Mouse (Mus musculus) Muller cell, postnatal 12 days (primary cell): ENCODE measurements around the gene Aff3.
A peak's percentile ranks its signal among the peaks of the same experiment; 100 is the strongest.

Experiments used
- DNase-seq: peaks from one replicate; pipeline ENCODE4 v3.0.0-alpha.2; 2015; ENCODE audit errors: inconsistent ontology term

The Aff3 gene

DNA sequence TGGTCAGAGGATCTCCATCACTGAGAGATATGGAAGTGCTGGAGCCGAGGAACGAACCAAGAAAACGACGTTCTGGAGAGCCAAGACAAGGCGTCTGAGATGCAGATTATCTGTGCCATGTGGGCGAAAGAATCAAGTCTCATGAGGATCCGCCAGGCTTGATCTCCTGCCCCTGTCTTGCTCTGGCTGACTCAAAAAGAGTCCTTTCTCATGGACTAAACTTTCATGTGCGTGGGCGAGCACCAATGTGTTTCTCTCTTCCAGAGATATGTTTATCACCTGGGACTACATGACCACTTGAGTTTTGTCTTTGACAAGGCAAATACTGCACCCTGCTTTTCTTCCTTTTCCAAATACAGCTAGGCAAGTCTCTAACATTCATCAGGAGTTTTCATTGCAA lies 6.4 kb downstream of the Aff3 start:
- no peak for DNase-seq

DNA sequence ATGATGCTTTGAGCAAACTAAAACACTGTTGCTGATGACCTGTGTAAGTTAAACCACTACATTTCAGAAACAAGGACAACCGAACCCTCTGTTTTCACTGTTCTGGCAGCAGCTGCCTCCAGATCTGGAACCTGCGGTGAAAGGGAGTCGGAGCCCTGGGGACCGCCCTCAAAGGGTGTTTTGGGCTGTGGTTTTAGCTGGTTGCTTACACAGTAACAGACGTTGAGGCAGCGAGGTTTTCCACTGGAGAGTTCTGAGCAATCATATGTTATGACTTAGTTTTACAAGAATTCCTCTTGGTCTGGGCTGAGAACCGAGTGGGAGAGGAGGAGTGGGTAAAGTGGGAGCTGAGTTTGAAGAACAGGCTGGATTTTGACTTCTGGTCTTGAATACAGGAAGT lies 7.1 kb downstream of the Aff3 start:
- no peak for DNase-seq

DNA sequence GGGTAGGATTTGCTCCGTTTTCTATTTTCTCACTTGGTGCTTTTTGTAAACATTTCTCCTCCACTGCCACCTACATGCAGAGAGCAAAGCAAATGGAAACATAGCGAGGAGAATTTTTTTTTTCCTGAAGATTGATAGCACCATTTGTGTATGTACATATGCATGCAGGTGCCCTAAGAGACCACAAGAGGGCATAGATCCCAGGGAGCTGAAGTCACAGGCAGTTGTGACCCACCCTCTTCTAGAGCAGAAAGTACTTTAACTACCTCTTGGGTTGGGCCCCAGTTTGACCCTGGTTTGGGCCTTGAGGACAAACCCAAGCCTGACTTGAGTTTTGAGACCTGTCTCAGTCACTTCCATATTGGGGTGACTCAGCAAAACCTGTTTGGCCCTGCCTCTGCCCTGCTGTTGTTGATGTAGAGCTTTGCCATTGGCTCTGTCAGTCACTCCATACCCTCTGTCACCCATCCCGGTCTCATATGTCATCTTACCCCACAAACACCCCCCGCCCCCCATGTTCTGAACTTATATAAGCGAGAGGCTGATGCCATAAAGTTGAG lies 9.7 kb downstream of the Aff3 start:
- DNase-seq, result no peak

- no peak for DNase-seq
Measured at GRCm38 (mm10) chr1:38650031-38650430, 14.7 kb downstream of the Aff3 start.

DNA sequence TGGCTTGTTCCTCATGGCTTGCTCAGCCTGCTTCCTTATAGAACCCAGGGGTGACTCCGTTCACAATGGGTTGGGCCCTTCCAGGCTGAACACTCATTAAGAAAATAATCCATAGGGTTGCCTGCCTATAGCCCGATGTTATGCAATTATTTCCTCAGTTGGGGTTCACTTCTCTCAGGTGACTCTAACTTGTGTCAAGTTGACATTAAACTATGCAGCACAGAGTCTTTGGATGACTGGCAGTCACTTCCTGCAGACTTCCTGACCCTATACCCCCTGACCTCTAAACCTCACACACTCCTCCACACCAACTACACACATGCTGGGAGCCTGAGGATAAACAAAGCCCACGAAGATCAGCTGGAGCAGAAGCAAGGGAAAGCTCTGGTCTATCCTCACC lies 15.6 kb downstream of the Aff3 start:
- no peak for DNase-seq

- DNase-seq, result peak; percentile 2
Measured at GRCm38 (mm10) chr1:38642288-38642687, 22.5 kb downstream of the Aff3 start.

- no peak for DNase-seq
Measured at GRCm38 (mm10) chr1:38639669-38640068, 25.1 kb downstream of the Aff3 start.

DNA sequence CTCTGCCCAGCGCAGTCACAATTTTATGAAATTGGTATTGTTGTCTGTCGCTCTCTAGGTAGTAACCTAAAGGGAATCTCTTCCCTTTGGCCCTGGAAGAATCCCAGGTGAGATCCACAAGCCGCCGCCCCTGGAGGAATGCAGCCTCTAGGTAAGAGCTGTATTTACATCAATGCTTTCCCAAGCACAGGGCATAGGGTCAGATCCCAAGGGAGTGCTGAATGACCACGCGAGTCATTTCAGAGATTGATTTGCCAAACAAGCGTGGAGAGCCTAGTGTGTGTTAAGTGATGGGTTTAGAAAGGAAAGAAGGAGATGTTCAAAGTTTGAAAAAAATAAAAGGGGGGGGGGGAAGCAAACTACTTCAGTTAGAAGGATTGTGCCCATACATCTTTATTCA lies 29.2 kb downstream of the Aff3 start:
- DNase-seq, result no peak

GRCm38 (mm10) chr1:38634081-38634480 lies 30.7 kb downstream of the Aff3 start:
- no peak for DNase-seq

- DNase-seq, result no peak
Measured at GRCm38 (mm10) chr1:38632461-38633180, 32.1 kb downstream of the Aff3 start.

DNA sequence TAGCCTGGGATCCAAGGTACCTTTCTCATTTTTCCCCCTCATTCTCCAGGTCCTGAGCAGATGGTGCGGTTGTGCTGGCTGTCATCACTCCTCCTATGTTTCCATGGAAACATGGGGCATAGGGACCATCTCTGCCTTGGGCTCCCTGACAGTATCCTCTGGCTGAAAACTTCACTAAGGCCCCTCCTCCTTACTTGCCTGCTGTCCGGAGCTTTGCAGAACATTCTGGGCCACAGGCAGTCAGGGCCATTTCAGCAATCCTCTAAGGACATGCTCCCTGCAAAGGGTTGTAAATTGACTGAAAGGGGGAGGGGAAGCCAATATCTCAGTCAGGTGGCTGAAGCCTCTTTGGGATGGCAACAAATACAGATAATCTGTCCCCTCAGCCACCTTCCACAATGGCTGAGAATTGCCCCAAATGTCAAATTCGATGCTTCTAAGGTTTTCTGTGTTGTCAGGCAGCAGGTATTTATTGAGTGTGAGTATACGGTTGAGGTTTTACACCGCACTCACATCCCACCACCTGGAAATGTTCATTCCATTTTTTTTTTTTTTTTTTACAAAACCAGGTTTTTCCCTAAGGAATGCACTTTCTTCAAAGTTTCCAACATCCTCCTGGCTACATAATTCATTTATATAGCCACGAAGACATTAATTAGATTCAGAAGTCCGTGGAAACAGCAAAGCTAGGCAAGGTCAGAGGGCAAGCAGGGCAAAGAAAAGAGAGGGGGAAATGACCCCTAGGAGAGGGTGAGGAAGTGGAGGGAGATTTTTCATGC lies 33.1 kb downstream of the Aff3 start:
- no peak for DNase-seq

- DNase-seq, result no peak
Measured at GRCm38 (mm10) chr1:38628901-38629585, 35.7 kb downstream of the Aff3 start.

- no peak for DNase-seq
Measured at GRCm38 (mm10) chr1:38628426-38628825, 36.3 kb downstream of the Aff3 start.

- no peak for DNase-seq
Measured at GRCm38 (mm10) chr1:38627683-38628361, 36.9 kb downstream of the Aff3 start.

- peak; percentile 83 for DNase-seq
Measured at GRCm38 (mm10) chr1:38626739-38627661, 37.8 kb downstream of the Aff3 start.

DNA sequence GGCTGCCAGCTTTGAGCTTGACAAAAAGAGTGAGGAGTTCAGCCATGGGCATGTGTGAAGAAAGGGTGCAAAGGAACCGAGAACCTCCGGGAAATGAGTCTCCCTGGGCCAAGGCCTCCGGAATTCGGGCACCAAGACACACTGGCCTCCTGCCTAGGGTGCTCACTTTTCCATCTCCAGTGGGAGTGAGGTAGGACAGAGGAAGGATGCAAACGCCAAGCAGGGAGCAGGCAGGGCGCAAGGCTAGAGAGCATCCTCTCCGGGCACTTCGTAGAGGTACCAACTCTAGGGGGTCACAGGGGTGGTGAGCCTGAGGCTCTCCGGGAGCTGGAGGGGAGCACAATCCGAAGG lies 38.4 kb downstream of the Aff3 start:
- DNase-seq, result no peak

DNA sequence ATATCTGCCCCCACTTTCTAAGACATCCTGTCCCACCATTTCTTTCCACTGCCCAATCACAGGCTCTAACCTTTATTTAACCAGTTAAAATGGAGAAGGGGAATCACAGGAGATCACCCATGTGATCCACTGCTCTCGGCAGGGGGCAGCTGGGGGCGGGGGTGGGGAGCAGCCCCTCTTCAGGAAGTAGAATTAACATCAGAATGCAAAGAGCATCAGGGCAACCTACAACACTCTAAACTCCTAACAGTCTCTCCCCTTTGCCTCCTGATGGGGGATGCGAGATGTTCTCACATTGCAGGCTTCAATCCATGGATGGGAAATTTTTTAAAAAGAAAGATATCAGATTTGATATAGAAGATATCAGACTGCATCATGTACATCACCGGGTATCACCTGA lies 42.9 kb downstream of the Aff3 start:
- no peak for DNase-seq

DNA sequence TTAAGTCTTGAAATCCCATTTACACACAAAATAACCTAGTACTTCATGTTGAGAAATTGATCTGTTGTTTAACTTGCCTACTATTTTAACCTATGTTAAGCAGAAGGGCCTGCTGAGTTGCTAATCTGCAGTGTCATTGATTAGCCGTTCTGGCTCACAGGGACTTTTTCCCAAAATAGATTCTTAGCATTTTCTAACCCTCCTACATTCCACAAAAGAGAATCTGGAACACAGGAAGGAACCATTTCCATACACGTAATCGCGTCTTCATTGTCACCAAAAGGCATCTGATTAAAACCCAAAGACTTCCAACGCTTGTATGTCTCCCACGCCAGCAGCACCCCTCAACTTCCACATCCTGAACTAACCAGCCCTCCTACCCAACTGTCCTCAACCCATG lies 44.4 kb downstream of the Aff3 start:
- no peak for DNase-seq

- no peak for DNase-seq
Measured at GRCm38 (mm10) chr1:38606741-38607140, 58.0 kb downstream of the Aff3 start.

GRCm38 (mm10) chr1:38605426-38605825 lies 59.3 kb downstream of the Aff3 start:
- no peak for DNase-seq

GRCm38 (mm10) chr1:38604611-38605010 lies 60.1 kb downstream of the Aff3 start:
- no peak for DNase-seq
